Mouse (Mus musculus) yolk sac, embryonic 10.5 days (tissue): ENCODE measurements around the gene Tut4.
A peak's percentile ranks its signal among the peaks of the same experiment; 100 is the strongest.

Experiments used
- DNase-seq: peaks from one replicate; pipeline ENCODE4 v3.0.0-alpha.2; 2017; ENCODE audit warnings: low spot score

Gene Tut4

DNA sequence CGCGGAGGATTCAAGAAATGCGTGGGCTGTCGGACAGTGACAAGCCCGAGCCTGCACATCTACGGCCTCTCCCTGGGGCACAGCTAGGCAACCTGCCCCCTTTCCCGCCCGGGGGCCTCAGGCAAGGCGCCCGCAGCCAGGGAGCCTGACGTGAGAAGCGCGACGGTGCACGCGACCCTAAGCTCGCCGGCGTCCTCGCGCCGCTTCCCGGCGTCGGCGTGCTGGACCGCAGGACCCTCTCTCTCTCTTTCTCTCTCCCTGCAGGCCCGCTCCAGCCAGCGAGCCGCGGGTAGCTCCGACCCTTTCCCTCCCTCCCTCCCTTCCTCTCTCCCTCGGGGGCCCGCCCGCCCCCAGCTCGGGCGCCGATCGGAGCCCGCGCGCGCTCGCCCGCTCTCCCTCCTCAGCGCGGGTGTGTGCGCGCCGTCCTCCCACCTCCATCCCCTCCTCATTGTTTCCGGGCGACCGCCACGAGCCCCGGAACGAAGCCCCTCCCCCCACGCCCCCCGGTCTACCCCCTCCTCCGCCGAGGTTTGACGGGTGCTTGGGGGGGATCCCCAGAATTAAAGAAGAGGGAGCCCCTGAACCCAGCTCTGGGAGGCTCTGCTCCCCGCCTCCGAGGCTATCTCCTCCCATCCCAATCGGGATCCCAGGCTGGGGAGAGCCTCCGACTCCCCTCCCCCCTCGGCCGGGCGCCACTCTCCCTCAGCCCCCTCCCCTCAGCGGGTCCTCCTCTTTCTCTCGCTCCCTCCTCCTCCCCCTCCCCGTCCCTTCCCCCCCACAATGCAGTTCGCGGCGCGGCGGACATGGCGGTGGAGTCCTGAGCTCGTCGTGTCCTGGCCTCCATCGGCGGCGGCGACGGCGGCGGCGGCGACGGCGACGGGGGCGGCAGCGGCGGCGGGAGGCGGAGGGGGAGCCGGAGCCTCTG lies at the start of gene Tut4:
TSS of gene Tut4 (plus strand) at position 196 of the 925 bp plus-strand sequence.
- DNase-seq: peak; percentile 97

DNA sequence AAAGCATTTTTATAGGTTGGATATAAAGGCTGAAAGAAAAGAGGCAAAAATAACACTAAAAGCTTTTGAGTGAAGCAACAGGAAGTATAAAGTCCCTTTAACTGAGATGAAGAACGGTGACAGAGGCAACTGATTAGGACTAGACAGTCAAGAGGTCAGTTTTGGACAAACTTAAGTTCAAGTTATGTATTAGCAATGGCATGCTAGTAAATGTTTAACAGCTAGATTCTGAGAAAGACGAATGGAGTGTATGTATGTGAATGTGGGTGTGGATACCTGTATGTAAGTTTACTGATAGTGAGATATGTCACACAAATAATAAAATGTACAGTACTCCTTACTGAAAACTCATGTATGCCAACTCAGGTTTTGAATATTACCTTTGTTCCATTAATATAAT lies 34.6 kb upstream of the Tut4 start:
- DNase-seq: no peak

DNA sequence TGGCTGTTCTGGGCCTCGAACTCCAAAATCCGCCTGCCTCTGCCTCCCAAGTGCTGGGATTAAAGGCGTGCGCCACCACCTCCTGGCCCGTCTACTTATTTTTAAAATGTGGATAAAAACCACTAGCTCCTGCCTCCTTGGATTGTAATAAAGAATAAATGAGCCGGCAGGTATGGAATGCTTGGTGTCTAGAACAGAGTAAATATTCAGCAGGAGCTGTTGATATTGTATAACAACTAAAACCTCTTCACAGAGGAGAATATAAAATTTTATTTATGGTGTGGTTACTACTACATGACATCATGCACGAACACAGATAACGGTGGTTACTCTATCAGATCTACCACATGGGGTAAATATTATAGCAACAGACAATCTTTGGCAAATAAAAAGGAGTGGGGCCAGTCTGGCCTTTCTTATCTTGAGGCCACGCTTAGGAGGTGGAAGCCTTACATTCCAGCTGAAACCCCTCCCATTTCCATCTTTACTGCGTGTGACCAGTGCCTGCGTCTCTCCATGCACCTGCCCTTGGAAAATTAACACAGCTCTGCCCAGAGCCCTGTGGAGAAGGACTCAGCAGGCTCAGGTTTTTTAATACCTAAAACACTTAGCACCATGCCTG lies 31.4 kb upstream of the Tut4 start:
- no peak for DNase-seq

GRCm38 (mm10) chr4:108428341-108428721 lies 30.9 kb upstream of the Tut4 start:
- no peak for DNase-seq

GRCm38 (mm10) chr4:108430656-108431560 lies 28.3 kb upstream of the Tut4 start:
- DNase-seq: peak; percentile 86

DNA sequence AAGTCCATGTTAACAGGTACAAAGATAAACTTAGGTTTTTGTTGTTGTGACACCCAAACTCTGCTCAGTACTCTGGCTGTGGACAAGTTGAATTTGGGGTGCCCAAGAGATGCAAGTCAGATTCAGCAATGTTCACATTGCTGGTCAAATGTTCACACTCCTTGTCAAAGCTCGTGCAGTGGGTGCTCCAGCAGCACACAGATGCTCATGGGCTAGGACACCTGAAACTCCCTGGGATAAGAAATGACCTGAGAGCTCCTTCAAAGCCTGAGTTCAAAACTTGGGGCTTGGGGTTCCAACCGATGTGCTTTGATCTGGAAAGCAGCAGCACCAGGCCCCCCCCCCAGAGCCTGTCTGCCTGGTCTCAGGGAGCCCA lies 27.7 kb upstream of the Tut4 start:
- no peak for DNase-seq

- peak; percentile 45 for DNase-seq
These were observed 25.9 kb upstream of the Tut4 start for GRCm38 (mm10) chr4:108433341-108433740.

DNA sequence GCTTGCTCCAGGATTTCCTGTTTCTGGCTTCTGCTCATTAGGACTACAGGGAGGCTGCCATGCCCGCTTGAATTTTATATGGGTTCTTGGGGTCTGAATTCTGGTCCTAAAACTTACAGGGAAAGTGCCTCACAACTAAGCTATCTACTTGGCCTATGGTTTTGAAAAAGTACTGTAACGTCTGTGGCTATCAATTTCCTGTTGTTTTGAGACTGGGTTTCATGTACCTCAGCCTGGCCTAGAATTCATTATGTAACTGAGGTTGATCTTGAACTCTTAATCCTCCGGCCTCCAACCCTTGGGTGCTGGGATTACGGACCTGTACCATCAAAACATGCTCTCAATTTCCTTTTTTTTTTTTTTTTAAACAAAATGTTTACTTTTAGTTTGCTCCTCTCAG lies 25.0 kb upstream of the Tut4 start:
- no peak for DNase-seq

DNA sequence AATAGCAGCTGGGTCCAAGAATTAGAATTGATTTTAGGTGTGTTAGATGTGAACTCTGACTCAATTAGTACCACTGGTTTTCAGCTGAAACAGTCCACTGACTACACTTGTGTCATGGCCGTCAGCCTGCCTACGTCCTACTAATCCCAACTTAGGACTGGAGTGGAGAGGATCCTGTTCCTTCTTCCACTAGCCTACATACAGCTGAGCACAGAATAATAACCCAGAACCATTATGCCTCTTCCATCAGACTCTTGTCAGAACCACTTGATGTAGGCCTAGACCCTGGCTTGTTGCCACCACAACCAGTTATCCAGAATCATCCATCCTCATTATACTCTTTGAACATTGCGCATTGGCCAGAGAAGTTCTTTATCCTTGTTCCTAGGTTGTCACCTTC lies 24.4 kb upstream of the Tut4 start:
- DNase-seq: no peak

GRCm38 (mm10) chr4:108435646-108436045 lies 23.6 kb upstream of the Tut4 start:
- no peak for DNase-seq

DNA sequence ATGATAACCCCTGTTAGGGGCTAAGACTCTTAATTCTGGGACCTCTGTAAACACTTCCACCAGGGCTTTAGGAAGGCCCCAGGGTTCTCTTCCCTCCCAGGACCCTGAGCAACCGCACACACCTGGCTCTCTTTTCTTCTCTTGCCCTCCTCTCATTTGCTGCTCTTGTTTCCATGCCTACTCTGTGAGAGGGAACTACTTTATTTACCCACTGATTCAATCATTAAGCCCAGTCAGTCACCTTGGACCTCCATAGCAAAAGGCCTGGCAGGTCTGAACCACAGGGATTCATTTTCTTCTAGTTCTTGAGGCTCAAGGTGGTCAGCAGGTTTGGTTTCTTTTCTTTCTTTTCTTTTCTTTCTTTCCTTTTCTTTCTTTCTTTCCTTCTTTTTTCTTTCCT lies 23.0 kb upstream of the Tut4 start:
- no peak for DNase-seq

DNA sequence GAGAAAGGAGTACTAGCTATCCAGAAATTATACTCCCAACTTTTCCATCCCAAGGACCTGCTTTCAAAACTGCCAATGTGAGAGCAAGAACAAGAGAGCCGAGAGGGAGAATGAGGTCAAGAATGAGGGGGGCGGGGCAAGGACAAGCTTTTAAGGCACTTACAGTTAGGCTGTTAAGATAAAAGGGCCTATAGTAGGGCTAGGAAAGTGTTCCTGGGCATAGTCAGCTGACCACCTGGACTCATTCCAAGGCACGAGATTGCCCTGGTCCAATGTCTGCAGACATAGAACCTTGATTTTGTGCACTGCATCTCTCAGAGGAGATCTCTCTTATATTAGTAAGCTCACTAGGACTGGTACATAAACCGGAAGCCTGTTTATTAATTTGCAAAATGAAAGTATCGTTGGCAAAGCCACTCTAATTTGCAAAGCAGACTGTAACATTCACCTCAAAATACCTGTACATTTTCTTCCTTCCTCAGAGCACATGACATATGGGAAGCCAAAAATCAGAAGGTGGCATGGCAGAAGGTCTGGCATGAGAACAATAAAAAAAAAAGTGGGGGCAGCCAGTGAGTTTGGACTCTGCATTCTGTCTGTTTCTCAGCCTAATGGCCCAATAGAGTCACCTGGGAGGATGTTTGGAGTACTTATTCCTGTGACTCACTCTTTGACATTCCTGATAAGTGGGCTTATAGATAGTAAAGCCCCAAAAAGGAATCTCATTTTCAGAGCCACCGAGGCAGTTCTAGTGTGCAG lies 21.0 kb upstream of the Tut4 start:
- DNase-seq: no peak

GRCm38 (mm10) chr4:108448091-108448490 lies 11.1 kb upstream of the Tut4 start:
- no peak for DNase-seq

DNA sequence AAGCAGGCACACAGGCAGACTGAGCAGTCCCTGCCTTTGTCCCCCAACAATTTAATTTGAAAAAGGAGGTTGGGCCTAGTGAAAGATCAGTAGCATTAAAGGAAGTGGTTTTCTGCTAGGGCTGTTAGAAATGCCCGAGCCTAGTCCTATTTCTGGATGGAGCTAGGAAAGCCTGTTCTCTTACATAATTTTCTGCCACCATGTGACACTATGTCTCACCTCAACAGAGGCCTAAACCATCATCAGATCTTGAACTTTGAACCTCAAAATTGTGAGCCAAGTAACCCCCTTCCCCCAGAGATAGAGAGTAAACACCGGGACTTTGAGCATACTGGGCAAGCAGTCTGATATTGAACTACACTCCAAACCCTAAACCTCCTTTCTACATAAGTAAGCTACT lies 3.2 kb upstream of the Tut4 start:
- DNase-seq: no peak

- no peak for DNase-seq
These were observed 955 bp upstream of the Tut4 start for GRCm38 (mm10) chr4:108458201-108458741.

- DNase-seq: peak; percentile 64
These were observed 1.1 kb downstream of the Tut4 start for GRCm38 (mm10) chr4:108460156-108460923.

GRCm38 (mm10) chr4:108461262-108461903 lies 2.2 kb downstream of the Tut4 start:
- DNase-seq: no peak

DNA sequence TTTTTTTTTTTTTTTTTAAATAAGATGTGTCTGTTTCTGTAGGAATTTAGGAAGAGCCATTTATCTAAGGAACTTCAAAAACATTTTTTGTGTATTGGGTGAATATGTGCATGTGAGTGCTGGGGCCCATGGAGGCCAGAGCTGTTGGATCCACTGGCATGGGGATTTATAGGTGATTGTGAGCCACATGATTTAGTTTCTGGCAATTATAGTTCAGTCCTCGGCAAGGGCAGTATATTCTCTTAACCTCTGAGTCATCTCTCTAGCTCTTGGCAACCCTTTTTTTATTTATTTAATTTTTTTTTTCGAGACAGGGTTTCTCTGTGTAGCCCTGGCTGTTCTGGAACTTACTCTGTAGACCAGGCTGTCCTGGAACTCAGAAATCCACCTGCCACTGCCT lies 14.4 kb downstream of the Tut4 start:
- DNase-seq: no peak

- DNase-seq: no peak
These were observed 23.6 kb downstream of the Tut4 start for GRCm38 (mm10) chr4:108482776-108483175.

GRCm38 (mm10) chr4:108484230-108484629 lies 25.0 kb downstream of the Tut4 start:
- DNase-seq: no peak
